Mouse (Mus musculus): ENCODE measurements around the gene Klc1.

GRCm38 (mm10) chr12:111766313-111767236, 7.9 kb downstream of the Klc1 start:
- no peak for TF ChIP-seq POLR2A (IDR thresholded peaks at IDR 0.05; ENCODE audit: low read depth, low read length)
- no peak for TF ChIP-seq CTCF (conservative IDR thresholded peaks at IDR 0.05; ENCODE audit: insufficient read depth, insufficient read length, low read depth, low read length)

All from kidney, adult 2 months (tissue).